Mouse (Mus musculus) inflammation-experienced regulatory T-cells, adult 6 months (primary cell): ENCODE data around the gene Akap13. TPM values are rescaled to one million over a fixed set of nuclear protein-coding genes. Genes with fewer than 3 reads are reported as not detected.
A peak's percentile ranks its signal among the peaks of the same experiment; 100 is the strongest.

ENCODE experiments used
- ATAC-seq: one replicate; pipeline ENCODE4 v1.8.0; 2017
- polyA plus RNA-seq, 3 experiments: library from polyadenylated mRNA; unstranded; fragments of 100-300 nt; shearing (Covaris generic); gene quantifications; one replicate each; pipeline ENCODE4 v1.2.1; 2017

The Akap13 gene
- polyA plus RNA-seq = 100 to 1,000 TPM; 228 to 429 (median 340) TPM

DNA sequence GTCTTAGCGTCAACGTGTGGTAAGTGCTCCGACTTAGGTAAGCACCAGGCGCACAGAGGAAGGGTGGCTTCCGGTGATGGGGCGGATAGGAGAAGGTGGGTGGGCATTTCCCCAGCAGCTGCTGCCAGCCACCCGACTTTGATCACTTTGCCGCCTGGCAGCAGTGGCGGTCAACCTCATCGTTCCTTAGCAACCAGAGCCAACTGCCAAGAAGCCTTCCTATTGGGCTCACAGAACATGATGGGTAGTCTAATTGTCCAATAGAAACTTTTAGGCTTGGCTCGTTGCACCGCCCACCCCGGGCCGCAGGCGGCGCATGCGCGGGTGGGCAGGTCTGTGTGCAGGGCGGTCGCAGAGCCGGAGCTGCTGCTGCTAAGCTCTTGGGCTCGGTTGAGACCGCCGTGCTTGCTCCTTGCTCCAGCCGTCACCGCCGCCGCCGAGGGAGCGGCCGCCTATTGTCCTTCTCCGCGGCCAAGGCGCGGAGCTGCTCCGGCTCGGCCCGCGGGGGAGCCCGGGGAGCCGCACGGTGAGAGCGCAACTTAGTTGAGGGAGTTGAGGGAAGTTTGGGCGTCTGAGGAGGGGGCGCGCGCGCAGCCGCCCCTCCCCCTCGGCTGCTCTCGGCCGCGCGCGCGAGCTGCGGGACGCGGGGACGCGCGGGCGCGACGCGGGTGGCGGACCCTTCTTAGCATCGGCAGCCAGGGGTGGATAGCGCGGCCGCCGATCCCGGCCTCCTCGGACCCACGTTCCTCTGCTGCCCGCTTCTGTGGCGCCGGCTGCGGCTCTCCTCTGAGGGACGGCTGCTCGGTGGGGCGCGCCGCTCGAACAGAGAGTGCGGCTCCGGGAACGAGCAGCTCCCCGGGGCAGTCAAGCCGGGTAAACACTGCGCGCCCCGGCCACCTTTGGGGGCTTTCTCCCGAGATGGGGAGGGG, at the start of gene Akap13:
Gene Akap13 (plus strand): TSS at position 312 of the 929 bp plus-strand sequence.
- ATAC-seq = peak; percentile 96

- no peak for ATAC-seq
Measured at GRCm38 (mm10) chr7:75410641-75411040, 44.7 kb upstream of the Akap13 start.

DNA sequence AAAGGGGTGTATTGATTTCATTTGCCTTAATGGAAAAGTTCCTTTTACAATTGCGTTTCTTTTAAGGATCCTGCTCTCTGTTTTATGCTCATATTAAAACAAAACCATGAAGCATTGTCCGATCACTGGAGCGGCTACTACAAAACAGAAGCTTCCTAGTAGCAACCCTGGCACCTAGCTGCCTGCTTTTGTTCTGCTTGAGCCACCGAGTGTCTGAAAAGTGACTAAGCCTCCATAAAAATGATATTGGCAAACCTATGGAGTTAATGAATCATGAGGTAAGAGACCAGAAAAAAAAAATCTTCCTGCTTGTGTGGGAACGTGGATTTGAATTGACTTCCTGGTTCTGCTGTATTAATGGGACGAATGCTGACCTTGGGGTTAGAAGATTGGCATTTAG, 44.1 kb upstream of the Akap13 start:
- no peak for ATAC-seq

DNA sequence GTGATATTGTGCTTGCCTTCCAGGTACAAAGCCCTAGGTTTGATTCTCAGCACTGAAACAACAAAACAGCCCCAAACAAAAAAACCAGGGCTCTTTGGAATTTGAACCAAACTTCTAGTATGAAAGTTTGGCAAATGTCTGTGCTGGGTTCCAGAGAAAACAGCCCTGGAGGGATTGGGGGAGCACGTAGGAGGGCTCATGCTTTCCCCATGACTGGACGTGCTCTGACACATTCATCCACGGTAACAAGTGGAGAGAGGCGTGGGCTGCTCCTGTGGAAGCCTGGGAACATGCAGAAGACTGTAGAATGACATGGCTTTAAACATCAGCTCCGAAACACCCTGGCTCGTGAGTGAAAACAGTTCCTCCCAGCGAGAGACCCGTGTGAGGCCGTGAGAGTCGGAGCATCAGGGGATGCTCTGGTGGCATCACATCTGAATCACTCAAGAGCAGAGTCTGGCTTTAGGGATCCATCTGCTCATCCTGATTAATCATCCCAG, 43.3 kb upstream of the Akap13 start:
- ATAC-seq = no peak

DNA sequence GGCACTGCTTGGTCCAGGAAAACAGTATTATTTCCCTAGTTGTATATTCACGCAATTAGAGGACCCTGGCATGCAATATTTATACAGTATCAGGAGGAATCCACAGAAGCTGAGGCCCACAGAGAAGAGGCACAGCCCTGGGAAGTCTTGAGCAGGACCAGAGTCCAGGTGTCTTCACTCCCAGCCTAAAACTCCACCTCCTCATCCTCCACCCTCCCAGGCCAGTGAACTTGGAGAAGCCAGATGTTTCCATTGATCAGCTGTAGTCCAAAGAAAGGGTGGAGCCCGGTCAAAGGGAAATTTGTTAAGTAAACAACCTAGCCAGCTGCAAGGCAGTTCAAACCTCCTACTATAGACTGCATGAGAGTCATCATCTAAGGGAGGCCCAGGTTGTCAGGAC, 42.8 kb upstream of the Akap13 start:
- no peak for ATAC-seq

DNA sequence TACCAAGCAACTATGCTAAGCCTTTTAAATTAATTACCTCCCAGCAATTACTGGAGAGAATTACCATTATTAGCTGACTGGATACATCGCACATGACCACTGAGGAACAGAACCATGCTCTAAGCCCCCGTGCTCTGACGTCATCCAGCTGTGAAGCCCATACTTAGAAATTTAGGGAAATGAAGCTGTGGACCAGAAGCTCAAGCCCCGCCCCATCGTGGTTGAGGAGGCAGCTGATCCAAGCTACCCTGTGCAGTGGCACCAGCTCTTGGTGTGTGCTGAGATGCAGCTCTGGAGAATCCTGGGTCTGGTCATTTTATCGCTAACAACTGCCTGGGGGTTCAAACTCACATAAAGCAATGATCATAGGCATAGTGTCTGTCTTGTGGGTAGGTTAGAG, 41.4 kb upstream of the Akap13 start:
- no peak for ATAC-seq

- ATAC-seq = no peak
Measured at GRCm38 (mm10) chr7:75414316-75414715, 41.0 kb upstream of the Akap13 start.

DNA sequence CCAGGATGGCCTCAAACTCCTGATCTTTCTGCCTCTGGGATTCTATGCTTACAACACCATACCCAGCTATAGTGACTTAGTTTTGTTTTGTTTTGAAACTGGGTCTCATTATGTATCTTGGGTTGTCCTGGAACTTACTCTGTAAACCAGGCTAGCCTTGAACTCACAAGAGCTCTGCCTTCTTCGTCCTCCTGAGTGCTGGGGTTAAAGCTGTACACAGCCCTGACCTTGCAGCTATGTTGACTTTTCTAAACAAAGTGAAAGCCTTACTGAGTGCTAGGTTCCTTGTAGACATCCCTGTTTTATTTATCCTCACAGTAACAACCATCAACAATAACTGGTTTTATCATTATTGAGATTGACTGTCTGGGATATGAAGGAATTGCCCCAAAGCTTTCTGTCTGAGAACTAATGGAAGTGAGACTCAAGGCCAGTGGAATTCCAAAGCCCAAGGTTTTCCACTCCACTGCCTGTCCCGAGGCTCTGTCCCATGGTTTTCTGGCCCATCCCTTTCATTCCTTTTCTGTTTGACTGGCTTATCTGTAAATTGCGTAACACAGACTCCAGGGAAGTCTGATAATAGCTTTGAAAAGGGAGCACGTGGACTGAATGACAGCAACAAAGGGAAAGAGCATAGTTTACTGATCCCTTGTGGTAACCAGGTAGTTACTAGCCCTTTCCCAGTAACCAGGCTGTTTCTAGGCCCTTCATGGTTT, 40.0 kb upstream of the Akap13 start:
- ATAC-seq = peak; percentile 38

GRCm38 (mm10) chr7:75415882-75416585, 39.3 kb upstream of the Akap13 start:
- peak; percentile 69 for ATAC-seq

GRCm38 (mm10) chr7:75420927-75421326, 34.4 kb upstream of the Akap13 start:
- no peak for ATAC-seq

- ATAC-seq = no peak
Measured at GRCm38 (mm10) chr7:75424121-75424520, 31.2 kb upstream of the Akap13 start.

DNA sequence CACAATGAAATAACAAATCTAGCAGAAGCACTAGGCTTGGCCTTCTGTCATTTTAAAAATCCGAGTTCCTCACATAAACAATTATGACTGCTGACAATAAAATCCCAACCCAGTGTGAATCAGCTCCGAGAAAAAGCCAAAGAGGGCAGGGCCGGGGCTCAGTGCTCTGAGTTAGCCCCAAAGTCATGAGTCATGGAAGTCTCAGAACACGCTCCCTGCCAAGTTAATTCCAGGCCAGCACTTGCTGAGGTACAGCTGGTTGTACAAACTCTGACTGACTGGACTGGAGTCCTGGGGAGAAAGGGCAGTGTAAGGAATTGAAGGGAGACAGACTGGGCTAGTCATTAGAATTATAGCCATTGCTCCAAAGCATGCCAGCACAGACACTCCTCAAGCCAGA, 28.0 kb upstream of the Akap13 start:
- no peak for ATAC-seq

- no peak for ATAC-seq
Measured at GRCm38 (mm10) chr7:75428913-75429312, 26.4 kb upstream of the Akap13 start.

GRCm38 (mm10) chr7:75430550-75430949, 24.8 kb upstream of the Akap13 start:
- no peak for ATAC-seq

DNA sequence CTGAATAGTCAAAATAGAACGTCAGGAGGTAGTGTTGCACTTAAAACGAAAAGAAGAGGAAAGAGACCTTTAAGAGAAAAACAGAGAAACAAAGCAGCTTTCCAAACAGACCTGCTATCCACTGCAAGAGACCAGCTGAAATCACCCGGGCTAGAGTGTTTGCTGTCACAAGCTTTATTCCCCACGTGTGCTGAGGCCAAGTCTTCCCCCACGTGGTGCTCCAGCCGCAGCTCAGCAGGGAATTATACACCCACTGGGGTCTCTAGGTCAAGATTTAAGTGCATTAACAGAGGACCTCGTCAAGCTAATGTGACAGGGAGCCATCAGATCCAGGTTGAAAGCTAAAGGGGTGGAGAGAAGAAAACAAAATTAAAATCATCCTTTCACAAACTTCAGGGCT, 24.3 kb upstream of the Akap13 start:
- no peak for ATAC-seq

DNA sequence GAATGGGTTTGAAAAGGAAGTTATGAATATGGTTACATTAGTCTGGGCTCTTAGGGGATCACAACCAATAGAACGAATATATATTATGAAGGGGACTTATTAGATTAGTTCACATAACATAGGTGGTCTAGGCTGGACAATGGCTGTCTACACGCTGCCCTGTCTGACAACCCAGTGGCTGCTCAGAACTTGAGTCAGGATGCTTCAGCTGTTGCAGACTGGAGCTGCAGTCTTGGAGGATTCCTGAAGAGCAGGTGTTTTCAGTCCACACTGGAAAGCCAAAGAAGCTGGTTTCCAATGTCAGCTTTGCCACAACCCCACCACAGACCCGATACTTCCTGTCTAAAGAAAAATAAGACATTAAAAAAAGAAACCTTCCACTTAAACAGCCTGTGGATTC, 23.3 kb upstream of the Akap13 start:
- no peak for ATAC-seq

- no peak for ATAC-seq
Measured at GRCm38 (mm10) chr7:75436413-75437174, 18.7 kb upstream of the Akap13 start.

DNA sequence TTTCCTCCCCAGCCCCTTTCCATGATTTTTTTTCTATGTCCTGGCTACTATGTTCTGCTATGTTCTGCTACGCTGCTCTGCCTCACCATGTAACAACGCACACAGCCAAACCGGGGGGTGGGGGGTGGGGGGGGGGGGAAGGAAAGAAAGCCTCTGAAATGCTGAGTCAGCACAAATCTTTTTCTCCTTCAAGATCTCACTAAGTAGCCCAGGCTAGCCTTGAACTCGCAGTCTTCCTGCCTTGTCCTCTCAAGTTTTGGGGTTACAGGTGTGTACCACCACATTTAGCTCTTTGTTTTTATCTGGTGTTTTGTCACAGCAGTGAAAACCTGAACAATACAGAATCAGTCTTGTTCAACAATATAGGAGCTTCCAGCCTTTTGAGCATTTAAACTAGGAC, 15.8 kb upstream of the Akap13 start:
- no peak for ATAC-seq

- no peak for ATAC-seq
Measured at GRCm38 (mm10) chr7:75440241-75440640, 15.1 kb upstream of the Akap13 start.

GRCm38 (mm10) chr7:75441947-75442346, 13.4 kb upstream of the Akap13 start:
- no peak for ATAC-seq

DNA sequence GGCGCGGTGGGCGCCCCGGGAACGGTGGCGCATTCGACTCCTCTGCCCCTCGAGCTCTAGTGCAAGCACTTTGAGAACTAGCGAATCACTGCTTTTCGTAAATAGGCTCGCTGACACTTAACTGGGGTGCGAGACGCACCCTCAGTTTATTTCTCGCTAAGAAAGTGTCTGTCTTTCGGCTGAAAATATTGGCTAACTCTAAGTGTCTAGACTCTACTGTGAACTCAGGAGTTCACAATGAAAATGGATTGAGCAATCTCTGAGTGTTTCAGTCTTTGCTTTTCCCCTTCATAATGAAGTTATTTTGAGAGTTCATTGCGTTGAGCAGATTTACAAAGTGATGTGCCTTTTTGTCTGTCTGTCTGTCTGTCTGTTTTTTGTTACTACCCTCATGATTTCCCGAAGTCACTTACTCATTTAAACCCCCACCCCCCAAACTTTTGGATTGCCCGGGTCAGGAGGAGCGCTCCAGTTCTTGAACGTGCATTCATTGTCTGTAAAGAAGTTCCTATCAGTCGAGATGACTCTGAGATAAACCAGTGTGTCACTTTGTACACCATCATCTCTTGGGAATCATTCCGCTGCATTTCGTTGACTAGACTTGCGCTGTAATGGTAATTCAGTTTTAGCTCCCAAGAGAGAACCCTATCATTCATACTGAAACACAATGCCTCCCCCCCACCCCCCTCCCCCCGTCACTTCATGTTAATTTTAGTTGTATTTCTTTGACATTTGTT, 986 bp downstream of the Akap13 start:
- no peak for ATAC-seq
